Mouse (Mus musculus) olfactory bulb, adult 2 months (tissue): ENCODE data around the gene Rcn3.

Experiments
- CTCF ChIP-seq: fragments of 200-500 bp; IDR thresholded peaks from 2 replicates; pipeline ENCODE4 v1.5.1; 2012; ENCODE audit warnings: low read depth, mild to moderate bottlenecking, low read length, moderate library complexity; ENCODE audit not compliant: insufficient read depth
- POLR2A ChIP-seq: fragments of 200-500 bp; IDR thresholded peaks from 2 replicates; pipeline ENCODE4 v1.6.1; 2012; ENCODE audit warnings: mild to moderate bottlenecking, low read depth, low read length, moderate library complexity; ENCODE audit not compliant: insufficient read depth

- TF ChIP-seq CTCF (no peak), POLR2A (no peak)
Measured at GRCm38 (mm10) chr7:45086084-45086483, 5.9 kb downstream of the Rcn3 start.
